Mouse (Mus musculus) cerebellum, adult 9-11 months (tissue): ENCODE data around the gene Ngrn.

Experiments
- DNase-seq: peaks from one replicate; pipeline ENCODE4 v3.0.0; 2022

Ngrn gene

DNA sequence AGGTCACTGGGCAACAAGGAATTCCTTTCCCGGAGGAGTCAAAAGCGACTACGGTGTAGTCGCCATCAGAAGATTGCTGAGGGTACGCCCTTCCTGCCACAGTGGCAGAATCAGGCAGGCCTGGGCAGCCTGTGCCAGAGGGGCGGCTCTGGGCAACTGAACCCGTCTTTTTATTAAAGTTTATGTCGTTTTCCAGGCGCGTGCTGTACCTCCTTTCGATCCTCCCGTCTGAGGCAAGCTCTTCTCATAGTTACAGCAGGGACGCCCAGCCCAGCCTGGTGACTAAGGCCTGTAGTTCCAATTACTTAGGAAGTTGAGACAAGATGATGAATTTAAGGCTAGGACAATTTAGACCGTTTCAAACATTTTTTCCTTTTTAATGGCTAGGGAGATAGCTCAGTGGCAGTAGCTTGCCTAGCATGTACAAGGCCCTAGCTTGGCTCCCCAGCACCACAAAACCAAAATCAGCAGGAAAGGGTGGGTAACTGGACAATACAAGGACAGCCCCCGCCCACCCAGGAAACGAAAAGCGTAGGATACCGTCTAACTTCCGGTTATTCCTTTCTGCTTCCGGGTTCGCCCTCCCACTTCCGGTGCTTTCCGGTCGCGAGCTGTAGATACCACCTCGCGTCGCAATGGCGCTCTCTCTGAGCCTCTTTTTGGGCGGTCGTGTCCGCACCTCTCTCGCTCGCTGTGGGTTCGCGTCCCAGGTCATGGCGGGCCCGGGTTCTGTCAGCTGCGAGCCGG, at the start of gene Ngrn:
Gene Ngrn, plus strand, starts transcription at position 591 of the 747 bp plus-strand sequence.
- peak; percentile 86 for DNase-seq

DNA sequence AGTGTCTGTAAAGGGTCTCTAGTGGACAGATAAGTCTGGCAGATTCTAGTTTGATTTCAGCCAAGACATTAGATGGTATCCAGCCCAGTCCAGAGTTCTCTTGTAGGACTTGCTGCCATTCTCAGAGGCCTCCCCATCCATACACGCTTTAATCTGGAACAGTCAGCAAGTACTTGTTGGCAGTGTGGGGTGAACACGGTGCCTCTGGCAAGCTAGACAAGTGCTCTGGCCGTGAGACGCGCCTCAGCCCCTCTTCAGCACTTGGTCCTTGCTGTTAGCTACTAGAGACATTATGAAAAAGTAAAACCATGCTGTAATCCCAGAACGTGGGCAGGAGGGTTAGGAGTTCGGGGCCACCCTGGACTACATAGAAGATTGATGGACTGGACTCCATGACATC, 47.4 kb upstream of the Ngrn start:
- DNase-seq = no peak

DNA sequence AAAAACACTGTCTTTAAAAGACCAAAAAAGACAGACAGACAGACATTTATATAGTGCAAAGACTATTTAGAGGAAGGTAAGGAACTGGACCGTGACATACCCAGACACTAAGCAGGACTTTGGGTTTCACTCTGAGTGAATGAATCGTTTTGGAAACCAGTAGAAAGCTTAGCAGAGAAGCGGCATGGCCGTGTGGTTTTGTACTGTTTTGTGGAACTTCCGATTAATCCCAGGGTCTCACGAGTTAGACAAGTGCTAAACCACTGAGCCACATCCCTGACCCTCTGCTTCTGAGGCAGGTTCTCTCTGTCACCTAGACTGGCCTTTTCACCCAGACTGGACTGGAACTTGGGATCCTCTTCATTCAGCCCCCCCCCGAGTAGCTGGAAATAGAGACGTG, 46.6 kb upstream of the Ngrn start:
- no peak for DNase-seq

DNA sequence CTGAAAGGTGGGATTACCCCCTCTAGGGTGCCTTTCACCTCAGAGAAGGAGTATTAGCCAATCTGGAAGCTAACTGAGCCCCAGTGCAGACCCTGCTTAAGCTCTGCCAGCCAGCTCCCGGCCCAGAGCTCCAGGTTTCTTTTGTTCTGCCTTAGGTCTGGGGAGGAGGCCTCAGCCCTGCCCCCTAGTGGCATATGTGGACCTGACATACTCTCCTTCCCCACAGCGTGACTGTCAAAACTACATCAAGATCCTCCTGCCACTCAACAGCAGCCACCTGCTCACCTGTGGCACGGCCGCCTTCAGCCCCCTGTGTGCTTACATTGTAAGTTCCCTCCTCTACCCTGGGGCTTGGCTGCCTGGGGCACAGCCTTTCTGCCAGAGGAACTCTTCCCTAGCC, 45.6 kb upstream of the Ngrn start:
- DNase-seq = peak; percentile 67

DNA sequence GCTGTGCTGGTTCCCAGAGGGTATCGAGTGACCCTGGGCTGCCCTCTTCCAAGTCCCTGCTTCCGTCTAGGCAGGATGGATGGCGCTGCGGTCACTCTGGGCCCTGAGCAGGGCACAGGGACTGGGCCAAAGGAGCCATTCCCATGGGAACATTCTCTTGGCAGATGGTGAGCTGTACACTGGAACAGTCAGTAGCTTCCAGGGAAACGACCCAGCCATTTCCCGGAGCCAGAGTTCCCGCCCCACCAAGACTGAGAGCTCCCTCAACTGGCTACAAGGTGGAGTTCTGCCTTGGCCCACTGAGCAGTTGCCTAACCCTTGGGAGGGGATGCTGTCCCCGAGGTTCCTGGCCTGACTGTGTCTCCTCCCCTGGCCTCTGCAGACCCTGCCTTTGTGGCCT, 44.4 kb upstream of the Ngrn start:
- no peak for DNase-seq

DNA sequence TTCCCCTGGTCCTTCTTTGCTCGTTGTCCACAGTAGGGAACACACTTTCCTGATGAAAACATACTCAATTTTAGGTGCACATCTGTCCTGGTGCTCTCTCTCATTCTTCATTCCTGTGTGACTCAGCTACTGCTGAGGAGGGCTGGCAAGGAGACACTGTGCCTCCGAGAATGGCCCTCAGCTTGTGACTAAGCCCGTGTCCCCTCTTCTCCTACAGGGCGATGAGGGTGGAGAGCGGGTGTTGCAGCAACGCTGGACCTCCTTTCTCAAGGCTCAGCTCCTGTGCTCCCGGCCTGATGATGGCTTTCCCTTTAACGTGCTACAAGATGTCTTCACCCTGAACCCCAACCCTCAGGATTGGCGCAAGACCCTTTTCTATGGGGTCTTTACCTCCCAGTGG, 42.3 kb upstream of the Ngrn start:
- no peak for DNase-seq

DNA sequence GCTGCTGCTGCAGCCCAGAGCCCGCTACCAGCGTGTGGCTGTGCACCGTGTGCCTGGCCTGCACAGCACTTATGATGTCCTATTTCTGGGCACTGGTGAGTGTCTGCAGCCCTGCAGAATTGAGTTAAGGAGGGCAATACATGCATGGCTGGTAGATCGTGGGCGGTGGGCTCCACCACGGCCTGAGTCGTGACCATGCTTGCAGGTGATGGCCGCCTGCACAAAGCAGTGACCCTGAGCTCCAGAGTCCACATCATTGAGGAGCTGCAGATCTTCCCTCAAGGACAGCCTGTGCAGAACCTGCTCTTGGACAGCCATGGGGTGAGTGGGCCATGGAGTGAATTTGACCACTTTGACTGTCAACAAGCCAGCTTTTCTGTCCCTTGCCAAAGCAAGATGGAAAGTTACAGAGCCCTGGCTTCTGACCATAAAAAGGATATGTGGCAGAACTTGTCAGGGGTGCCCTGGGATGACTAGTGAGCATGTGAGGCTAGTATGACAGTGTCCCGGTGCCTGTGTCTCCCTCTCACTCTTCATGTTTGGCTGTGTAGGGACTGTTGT, 40.7 kb upstream of the Ngrn start:
- DNase-seq = no peak

DNA sequence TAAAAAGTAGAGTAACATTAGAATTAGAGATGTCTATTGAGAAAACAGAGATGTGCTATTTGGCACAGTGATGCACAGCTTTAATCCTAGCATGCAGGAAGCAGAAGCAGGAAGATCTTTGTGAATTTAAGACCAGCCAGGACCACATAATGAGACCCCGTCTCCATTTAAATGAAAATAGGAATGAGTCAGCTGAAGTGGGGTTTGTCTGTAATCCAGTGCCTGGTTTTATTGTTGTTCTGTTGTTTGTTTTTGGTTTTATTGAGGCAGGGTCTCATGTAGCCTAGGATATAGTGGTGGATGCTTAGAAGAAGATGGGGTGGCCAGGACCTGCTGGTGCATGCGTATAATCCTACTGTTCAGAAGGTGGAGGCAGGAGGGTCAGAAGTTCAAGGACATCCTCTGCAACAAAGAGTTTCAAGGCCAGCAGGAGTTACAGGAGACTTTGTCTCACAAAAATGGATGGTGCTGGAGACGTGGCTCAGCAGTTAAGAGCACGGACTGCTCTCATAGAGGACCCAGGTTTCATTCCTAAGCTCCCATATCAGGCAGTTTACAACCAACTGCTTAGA, 39.8 kb upstream of the Ngrn start:
- no peak for DNase-seq

DNA sequence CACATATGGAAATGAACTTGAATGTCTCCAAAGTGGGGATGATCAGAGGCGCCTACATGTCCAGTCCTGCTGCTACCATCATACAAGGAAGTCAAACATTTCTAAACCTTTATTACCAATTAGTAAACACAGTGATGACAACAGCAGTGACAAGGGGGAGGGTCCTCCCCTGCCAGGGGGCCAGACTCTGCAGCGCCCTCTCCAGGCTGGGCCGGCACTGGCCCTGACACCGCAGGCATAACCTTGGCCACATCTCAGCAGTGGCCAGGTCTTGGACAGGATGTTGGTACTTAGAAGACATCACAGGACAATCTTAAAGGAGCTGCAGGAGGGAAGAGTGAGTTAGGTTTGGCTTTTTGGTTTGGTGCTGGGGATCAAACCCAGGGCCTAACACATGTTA, 34.0 kb upstream of the Ngrn start:
- DNase-seq = no peak

DNA sequence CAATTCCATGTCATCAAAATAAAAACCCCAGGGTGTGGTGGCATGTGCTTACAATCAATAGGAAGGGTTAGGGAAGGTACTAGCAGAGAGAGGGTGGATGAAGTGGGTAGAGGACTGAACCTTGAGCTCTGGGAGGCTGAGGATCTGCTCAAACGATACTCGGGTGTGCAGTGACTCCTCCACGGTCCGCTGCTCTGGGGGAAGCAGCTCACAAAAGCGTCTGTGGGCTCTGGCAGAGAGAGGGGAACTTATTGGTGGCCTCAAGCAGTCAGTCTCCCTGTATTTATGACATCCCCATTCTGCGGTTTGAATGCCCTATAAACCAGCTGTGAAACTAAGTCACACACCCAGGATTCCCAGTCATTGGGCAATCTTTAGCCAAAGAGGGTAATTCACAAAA, 30.8 kb upstream of the Ngrn start:
- no peak for DNase-seq

DNA sequence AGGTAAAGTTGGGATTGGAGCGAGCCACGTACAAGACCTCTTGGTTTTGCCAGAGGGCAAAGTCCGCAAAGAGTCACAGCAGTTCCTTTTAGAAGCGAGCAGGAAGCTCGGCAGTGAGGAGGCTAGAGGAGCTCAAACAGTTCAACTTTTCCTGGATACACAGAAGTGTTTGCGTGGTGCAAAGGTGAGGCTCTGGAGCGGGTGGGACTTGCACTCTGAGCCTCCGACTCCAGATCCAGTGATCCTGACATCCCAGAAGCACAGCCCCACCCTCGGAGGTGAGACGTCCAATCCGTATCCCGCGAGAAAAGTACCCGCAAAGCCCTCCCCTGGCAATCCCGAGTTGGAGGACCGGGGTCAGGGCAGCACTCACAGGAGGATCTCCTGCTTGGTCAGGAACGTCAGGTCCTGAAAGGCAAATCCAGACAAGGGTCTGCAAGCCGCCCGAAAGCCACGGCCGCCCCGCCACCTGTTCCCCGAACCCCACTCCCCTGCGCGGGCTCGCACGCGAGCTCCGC, 29.0 kb upstream of the Ngrn start:
- no peak for DNase-seq

DNA sequence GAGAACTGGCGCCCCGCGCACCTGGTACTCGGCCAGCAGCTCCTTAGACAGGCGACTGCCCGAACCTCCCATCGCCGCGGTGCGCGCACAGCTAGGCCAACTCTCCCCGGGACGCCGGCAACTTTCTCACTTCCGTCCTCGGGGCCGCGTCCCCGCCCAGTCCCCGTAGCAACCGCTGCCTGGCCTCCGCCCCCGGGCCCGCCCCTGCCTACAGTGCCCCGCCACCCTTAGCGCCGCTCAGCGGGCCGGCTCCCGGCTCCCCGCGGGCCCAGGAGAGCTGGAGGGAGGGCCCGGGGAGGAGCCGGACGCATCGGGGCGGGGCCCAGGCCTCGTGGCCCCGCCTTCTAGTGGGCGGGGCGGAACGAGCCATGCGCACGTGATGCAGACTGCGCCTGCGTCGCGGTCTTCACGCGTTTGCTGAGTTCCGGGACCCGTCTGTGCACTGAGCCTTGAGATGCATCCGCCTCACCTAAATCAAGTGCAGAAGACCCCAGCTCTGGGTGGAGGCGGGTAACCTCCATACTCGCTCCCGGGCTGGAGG, 28.5 kb upstream of the Ngrn start, which contains the start of the genes Cib1 and Gdpgp1:
Gene Cib1, minus strand, starts transcription at position 325 of the 541 bp plus-strand sequence.
Gene Gdpgp1, plus strand, starts transcription at position 377 of the 541 bp plus-strand sequence.
- DNase-seq = peak; percentile 92

DNA sequence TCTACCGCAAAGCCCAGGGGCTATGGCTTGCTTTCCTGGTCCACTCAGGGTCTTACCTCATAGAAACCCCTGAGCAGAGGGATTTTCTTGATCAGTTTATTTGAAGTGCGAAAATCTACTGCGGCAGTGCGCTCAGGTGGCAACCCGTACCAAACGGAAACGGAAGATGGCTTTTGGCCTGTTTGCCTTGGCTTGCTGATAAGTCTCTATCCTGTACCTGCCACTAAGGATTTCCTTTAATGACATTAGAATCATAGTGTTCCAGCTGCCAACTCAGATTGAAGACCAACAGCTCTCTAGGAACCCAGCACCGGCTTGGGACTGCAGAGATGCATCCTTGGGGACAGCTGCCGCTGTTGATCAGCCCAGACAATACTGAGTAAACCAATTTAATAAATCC, 27.2 kb upstream of the Ngrn start:
- no peak for DNase-seq

DNA sequence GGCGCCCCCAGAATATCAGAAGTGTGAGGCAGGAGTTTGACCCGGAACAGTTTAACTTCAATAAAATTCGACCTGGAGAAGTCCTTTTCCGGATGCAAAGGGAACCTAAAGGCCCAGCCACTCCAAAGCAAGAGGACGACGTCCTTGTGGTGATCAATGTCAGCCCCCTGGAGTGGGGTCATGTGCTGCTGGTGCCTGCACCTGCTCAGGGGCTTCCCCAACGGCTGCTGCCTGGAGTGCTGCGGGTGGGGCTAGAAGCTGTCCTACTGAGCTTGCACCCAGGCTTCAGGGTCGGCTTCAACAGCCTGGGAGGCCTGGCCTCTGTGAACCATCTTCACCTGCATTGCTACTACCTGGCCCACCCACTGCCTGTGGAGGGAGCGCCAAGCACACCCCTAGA, 22.5 kb upstream of the Ngrn start:
- no peak for DNase-seq

DNA sequence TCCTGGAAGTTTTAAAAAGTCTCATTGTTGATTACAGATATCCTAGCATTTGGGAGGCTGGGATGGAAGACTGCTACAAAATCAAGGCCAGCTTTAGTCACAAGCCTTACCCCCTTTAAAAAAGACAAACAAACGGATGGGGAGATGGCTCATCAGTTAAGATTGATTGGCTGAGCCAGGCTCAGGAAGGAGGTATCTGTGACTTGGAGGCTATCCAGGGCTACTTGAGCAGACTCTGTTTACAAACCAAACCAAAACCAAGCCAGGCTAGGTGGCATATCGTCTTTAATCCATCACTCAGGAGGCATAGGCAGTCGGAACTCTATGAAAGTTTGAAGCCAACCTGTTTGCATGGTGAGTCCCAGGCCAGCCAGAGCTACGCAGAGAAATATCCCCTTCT, 19.4 kb upstream of the Ngrn start:
- no peak for DNase-seq

DNA sequence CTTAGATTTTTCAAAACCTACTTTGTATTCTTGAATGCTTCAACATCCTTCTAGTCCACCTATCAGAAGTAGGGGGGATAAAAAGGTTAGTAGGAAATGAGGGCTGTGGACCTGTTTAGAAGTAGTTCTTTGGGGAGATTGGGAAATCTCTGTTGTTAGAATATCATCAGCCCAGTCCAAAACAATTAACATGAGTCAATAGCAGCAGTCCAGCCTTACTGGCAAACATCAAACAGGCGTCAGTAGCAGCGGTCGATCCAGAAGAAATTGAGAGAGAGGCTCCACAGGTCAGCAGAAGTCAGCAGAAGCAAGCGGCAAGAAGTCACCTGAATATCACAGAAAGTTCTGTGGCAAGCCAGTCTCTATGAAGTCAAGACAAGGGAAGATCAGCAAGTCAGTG, 16.2 kb upstream of the Ngrn start:
- DNase-seq = no peak

DNA sequence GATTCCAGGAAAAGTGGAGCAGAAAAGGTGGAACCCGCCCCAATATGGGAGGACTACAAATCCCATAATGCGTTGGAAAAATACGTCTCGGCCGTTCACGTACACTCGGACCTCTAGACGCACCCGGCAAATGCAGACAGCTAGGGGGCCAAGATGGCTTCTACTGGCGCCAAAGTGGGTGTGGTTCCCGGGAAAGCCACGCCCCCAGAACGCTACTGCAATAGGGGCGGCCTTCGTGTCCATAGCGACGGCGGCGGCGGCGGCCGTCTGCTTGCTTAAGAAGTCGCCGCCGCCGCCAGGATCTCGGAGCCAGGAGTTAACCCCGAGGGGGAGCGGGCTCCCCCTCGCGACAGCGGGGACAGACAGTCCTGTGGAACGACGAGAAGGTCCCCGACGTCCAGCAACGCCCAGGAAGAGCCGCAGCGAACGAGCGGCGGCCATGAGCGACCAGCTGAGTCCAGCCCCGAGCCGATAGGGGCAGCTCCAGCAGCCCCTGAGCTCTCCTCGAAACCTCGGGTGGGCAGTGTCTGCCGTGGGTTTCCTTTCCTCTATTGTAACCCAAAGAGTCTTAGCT, 14.8 kb upstream of the Ngrn start, which contains the start of gene Ttll13:
Gene Ttll13, plus strand, starts transcription at position 229 of the 574 bp plus-strand sequence.
- DNase-seq = peak; percentile 98

DNA sequence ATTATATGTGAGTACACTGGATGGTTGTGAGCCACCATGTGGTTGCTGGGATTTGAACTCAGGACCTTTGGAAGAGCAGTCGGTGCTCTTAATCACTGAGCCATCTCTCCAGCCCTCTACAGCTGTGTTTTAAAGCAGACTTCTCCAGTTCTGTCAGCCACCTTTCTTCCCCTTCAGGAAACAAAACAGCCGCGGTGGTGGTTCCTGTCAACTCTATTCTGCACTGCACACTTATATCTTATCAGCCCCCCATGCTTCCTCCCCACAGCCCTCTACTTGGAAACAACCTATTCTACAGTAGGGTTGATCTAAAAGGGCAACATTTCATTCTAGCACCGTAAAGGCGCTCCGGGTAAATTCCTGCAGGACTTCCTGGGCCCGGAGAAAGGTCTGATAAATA, 14.2 kb upstream of the Ngrn start:
- DNase-seq = no peak

DNA sequence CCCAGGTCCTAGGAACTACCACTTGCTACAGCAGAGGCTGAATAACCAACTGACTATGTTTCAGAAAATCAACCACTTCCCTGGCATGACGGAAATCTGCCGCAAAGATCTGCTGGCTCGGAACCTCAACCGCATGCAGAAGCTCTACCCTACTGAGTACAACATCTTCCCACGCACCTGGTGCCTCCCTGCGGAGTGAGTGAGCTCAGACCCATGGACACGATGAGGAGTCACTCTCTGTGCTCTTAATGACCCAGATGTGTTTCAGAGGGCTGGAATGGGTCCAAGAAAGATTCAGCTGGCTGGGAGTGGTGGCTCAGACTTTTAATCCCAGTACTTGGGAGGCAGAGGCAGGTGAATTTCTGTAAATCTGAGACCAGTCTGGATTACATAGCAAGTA, 8.6 kb upstream of the Ngrn start:
- no peak for DNase-seq

DNA sequence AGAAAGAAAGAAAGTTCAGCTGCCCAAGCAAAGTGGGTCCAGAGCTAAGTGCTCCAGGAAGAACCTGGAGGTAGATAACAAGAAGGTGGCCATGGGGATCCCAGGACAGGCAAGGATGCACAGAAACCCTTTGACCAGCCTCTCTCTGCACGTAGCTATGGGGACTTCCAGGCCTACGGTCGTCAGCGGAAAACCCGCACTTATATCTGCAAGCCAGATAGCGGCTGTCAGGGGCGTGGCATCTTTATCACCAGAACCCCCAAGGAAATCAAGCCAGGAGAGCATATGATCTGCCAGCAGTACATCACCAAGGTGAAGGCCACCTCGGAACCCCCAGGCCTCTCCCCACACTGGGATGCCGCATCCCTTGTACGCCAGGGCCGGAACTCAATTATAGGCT, 8.1 kb upstream of the Ngrn start:
- no peak for DNase-seq

DNA sequence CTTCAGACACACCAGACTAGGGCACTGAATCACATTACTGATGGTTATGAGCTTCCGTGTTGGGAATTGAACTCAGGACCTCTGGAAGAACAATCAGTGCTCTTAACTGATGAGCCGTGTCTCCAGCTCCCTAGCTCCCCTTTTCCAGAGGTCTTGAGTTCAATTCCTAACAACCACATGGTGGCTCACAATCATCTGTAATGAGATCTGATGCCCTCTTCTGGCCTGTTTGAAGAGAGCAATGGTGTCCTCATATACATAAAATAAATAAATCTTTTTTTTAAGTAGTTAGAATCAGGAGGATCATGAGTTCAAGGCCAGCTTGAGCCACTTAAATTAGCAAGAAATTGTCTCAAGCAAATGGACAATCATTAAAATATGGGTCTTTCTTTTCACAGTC, 5.0 kb upstream of the Ngrn start:
- no peak for DNase-seq

DNA sequence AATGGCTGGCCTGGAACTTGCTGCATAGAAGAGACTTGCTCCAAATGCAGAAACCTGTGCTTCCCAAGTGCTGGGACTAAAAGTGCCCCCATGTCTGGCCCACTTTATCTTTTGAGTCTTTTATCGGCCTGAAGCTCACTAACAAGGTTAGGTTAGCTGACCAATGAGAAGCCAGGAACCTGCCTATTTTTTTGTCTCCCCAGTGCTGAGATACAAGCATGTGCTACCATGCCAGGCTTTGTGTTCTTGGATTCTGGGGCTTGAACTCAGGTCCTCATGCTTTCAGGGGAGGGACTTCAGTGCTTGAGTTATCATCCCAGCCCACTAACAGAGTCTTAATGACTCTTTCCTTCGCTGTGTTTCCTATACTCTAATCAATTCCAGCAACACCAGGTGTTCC, 3.3 kb upstream of the Ngrn start:
- no peak for DNase-seq

DNA sequence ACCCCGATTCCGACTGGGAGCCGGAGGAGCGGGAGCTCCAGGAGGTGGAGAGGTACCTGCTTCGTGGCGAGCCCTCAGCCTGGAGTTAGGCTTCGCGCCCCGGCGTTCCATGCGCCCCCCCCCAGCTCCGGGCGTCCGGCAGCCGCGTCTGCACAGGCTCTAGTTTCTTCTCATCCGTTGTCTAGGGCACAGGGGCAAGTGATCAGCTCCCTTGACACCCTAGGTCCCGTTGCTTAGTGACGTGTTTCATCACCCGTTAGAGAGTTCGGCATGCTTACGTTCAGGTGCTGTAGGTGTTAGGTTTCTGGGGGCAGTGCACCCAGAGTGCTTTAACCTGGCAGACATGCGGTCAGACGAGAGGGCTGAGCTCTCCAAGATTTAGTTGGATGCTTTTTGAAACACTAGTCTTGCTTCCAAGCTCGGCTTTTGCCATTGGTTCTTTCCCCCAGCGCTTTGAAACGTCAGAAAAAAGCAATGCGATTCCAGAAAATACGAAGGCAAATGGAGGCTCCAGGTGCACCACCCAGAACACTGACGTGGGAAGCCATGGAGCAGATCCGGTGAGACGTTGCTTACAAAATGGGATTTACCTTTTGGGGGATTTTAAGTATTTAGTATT, 466 bp downstream of the Ngrn start:
- DNase-seq = no peak
